Mouse (Mus musculus) erythroblast, embryonic 14.5 days (primary cell): ENCODE measurements at regions not wholly inside any gene's neighbourhood (a gene's known extent, or its start where the extent isn't known, plus 50 kb on each side); places are given as distances from the start of the nearest gene placed in this dataset.

Experiments
- H3K27me3 ChIP-seq: 2 replicates; pipeline ENCODE4 v1.6.1; 2012; ENCODE audit warnings: inconsistent platforms; ENCODE audit not compliant: control insufficient read depth
- H3K36me3 ChIP-seq: 2 replicates; pipeline ENCODE4 v1.6.1; 2012; ENCODE audit warnings: mild to moderate bottlenecking, inconsistent platforms; ENCODE audit not compliant: control insufficient read depth
- H3K4me1 ChIP-seq: 2 replicates; pipeline ENCODE4 v1.6.1; 2012; ENCODE audit warnings: inconsistent platforms; ENCODE audit not compliant: control insufficient read depth
- H3K4me3 ChIP-seq: replicated peaks from 2 replicates; pipeline ENCODE3; 2012; ENCODE audit warnings: moderate library complexity, mild to moderate bottlenecking, inconsistent platforms
- H3K9me3 ChIP-seq: 2 replicates; pipeline ENCODE4 v1.6.1; 2012; ENCODE audit warnings: low read length, inconsistent platforms, mixed read lengths; ENCODE audit not compliant: control insufficient read depth
- GATA1 ChIP-seq: IDR thresholded peaks from 2 replicates; pipeline ENCODE4 v1.6.1; 2012; ENCODE audit warnings: low read length, inconsistent platforms, mixed read lengths
- TAL1 ChIP-seq: IDR thresholded peaks from 3 replicates; pipeline ENCODE4 v1.6.1; 2012; ENCODE audit warnings: low read length, inconsistent platforms, mixed read lengths

GRCm38 (mm10) chr6:31215661-31216060, 182.9 kb upstream of the Mkln1 start:
- H3K4me3 ChIP-seq: no peak overlapping the region
- H3K27me3 ChIP-seq: peaks cover 67% of the 10 kb centered on the region
- H3K9me3 ChIP-seq: peaks cover 2% of the 10 kb centered on the region; the same call in 1 of the 2 replicates
- H3K36me3 ChIP-seq: no peaks in the 10 kb centered on the region
- peaks cover 24% of the 10 kb centered on the region for H3K4me1 ChIP-seq
- TF ChIP-seq TAL1 (no peak), GATA1 (no peak)

GRCm38 (mm10) chr6:31216206-31217059, 182.1 kb upstream of the Mkln1 start:
- H3K4me3 ChIP-seq: peak overlapping the region; percentile 61
- peaks cover 24% of the 10 kb centered on the region for H3K4me1 ChIP-seq
- H3K27me3 ChIP-seq: peaks cover 75% of the 10 kb centered on the region
- H3K9me3 ChIP-seq: peaks cover 2% of the 10 kb centered on the region; the same call in 1 of the 2 replicates
- no peak for TF ChIP-seq GATA1
- TF ChIP-seq TAL1: no peak
- H3K36me3 ChIP-seq: no peaks in the 10 kb centered on the region

GRCm38 (mm10) chr6:31217060-31217541, 181.4 kb upstream of the Mkln1 start:
- TF ChIP-seq TAL1: no peak
- TF ChIP-seq GATA1: no peak
- Histone ChIP-seq H3K36me3 (no peaks in the 10 kb centered on the region), H3K4me3 (peak overlapping the region; percentile 61), H3K4me1 (peaks cover 24% of the 10 kb centered on the region), H3K9me3 (peaks cover 2% of the 10 kb centered on the region; the same call in 1 of the 2 replicates), H3K27me3 (peaks cover 81% of the 10 kb centered on the region)

GRCm38 (mm10) chr6:31217641-31218138, 180.8 kb upstream of the Mkln1 start:
- H3K27me3 ChIP-seq: peaks cover 87% of the 10 kb centered on the region
- H3K4me1 ChIP-seq: peaks cover 24% of the 10 kb centered on the region

GRCm38 (mm10) chr6:31218139-31218750, 180.3 kb upstream of the Mkln1 start:
- Histone ChIP-seq H3K9me3 (peaks cover 2% of the 10 kb centered on the region; the same call in 1 of the 2 replicates), H3K36me3 (no peaks in the 10 kb centered on the region), H3K27me3 (peaks cover 89% of the 10 kb centered on the region), H3K4me3 (peak overlapping the region; percentile 28), H3K4me1 (peaks cover 24% of the 10 kb centered on the region)
- TF ChIP-seq TAL1 (no peak), GATA1 (no peak)

More at GRCm38 (mm10) chr6:31217641-31218138, 180.8 kb upstream of the Mkln1 start:
- H3K4me3 ChIP-seq: peak overlapping the region; percentile 29
- TF ChIP-seq GATA1: no peak
- TF ChIP-seq TAL1: no peak
- H3K9me3 ChIP-seq: peaks cover 2% of the 10 kb centered on the region; the same call in 1 of the 2 replicates
- H3K36me3 ChIP-seq: no peaks in the 10 kb centered on the region

- Histone ChIP-seq H3K27me3 (peaks cover 95% of the 10 kb centered on the region), H3K36me3 (no peaks in the 10 kb centered on the region), H3K4me3 (no peak overlapping the region), H3K9me3 (peaks cover 2% of the 10 kb centered on the region; the same call in 1 of the 2 replicates), H3K4me1 (peaks cover 24% of the 10 kb centered on the region)
- no peak for TF ChIP-seq TAL1
- TF ChIP-seq GATA1: no peak
These were observed 179.7 kb upstream of the Mkln1 start for GRCm38 (mm10) chr6:31218880-31219279.

GRCm38 (mm10) chr6:31219736-31220135, 178.8 kb upstream of the Mkln1 start:
- Histone ChIP-seq H3K4me1 (peaks cover 24% of the 10 kb centered on the region), H3K36me3 (no peaks in the 10 kb centered on the region), H3K9me3 (peaks cover 2% of the 10 kb centered on the region; the same call in 1 of the 2 replicates), H3K4me3 (no peak overlapping the region), H3K27me3 (peaks cover 97% of the 10 kb centered on the region)
- TF ChIP-seq GATA1 (no peak), TAL1 (no peak)

GRCm38 (mm10) chr6:31220184-31220931, 178.2 kb upstream of the Mkln1 start:
- peaks cover 93% of the 10 kb centered on the region for H3K27me3 ChIP-seq
- no peaks in the 10 kb centered on the region for H3K36me3 ChIP-seq
- H3K4me3 ChIP-seq: no peak overlapping the region
- H3K4me1 ChIP-seq: peaks cover 24% of the 10 kb centered on the region
- TF ChIP-seq GATA1: no peak
- TF ChIP-seq TAL1: no peak
- peaks cover 2% of the 10 kb centered on the region; the same call in 1 of the 2 replicates for H3K9me3 ChIP-seq
